Mouse (Mus musculus): ENCODE data around the gene Slc28a2. TPM values are rescaled to one million over a fixed set of nuclear protein-coding genes. Genes with fewer than 3 reads are reported as not detected.
"Not testable (repeated sequence)": the region's sequence is repeated elsewhere in the genome, so short reads cannot be mapped to it uniquely, and the experiment has no call there.

Slc28a2 gene
- 0.10 and 0.43 TPM in 2 replicates for polyA plus RNA-seq (2012; rRNA removed)

DNA sequence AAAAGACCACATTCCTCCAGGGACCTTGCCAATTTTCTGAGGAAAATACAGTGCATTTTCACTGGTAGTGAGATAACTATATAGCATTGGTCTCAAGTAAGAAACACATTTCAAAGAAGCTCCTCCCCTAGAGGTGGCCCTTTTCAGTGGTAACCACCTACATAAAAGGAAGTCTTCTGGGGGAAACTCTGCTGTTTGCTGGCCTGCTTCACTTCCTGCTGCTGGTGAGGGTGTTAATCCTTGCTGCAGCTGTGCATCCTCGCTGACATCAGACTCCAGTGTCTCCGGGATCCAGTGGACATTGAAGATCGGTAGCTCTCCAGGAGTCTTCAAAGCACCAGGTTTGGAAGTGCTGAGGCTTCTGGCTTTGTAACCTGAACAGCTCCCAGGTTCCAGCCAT lies at the start of gene Slc28a2:
TSS of gene Slc28a2 (plus strand) at position 278 of the 400 bp plus-strand sequence.
- H3K4me3 ChIP-seq (replicated peaks; ENCODE audit: insufficient read depth, low read depth, low read length); H3K27ac ChIP-seq (ENCODE audit: insufficient read depth, low read length); DNase-seq; H3K27me3 ChIP-seq (ENCODE audit: control insufficient read depth, insufficient read depth, low read length); H3K4me1 ChIP-seq (ENCODE audit: control insufficient read depth, insufficient read depth, low read length): not testable (repeated sequence)
- 55% methylated on average over 3 of the region's 3 CpGs for WGBS

- H3K27me3 ChIP-seq (ENCODE audit: control insufficient read depth, insufficient read depth, low read length), result no peaks in the 10 kb centered on the region
- peaks cover 6% of the 10 kb centered on the region; the same call in 1 of the 2 replicates for H3K4me1 ChIP-seq (ENCODE audit: control insufficient read depth, insufficient read depth, low read length)
- peak overlapping the region; percentile 81; the same call in 1 of the 2 replicates for H3K27ac ChIP-seq (ENCODE audit: insufficient read depth, low read length)
- 2% methylated on average over 28 of the region's 28 CpGs for WGBS
- DNase-seq, result peak; percentile 95 to 99
- peak overlapping the region; percentile 86 for H3K4me3 ChIP-seq (replicated peaks; ENCODE audit: insufficient read depth, low read depth, low read length)
- TF ChIP-seq POLR2A (IDR thresholded peaks at IDR 0.05; ENCODE audit: borderline replicate concordance, insufficient read depth, low read length), result peak; percentile 93; the same call in 1 of the 2 replicates
- no peak for TF ChIP-seq CTCF (IDR thresholded peaks at IDR 0.05; ENCODE audit: borderline replicate concordance, insufficient read depth, low read depth, low read length)
Observed at GRCm38 (mm10) chr2:122377215-122377674, 49.0 kb upstream of the Slc28a2 start.

DNA sequence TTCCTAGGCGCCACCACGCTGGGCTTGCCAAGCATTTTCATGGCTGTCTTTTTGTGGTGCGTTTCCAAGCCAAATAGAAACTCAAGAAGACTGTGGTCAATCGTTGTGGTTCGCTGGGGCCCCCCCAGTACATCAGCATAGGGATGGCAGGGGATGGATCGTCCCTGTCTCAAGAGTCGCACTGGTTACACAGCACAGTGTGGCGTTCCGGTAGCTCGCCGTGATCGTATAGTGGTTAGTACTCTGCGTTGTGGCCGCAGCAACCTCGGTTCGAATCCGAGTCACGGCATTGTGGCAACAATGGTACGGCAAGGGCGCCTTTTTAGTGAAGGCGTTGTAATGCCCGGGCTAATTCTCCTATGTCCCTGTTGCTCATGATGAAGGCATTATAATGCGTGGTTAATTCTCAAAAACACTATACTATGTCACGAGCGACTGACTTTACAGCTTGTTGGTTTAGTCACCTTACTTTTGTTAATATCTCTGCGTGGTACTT lies 48.5 kb upstream of the Slc28a2 start:
- peak overlapping the region; percentile 86 for H3K4me3 ChIP-seq (replicated peaks; ENCODE audit: insufficient read depth, low read depth, low read length)
- WGBS, result 1% methylated on average over 26 of the region's 26 CpGs
- TF ChIP-seq CTCF (IDR thresholded peaks at IDR 0.05; ENCODE audit: borderline replicate concordance, insufficient read depth, low read depth, low read length) (no peak), POLR2A (IDR thresholded peaks at IDR 0.05; ENCODE audit: borderline replicate concordance, insufficient read depth, low read length) (no peak)
- H3K4me1 ChIP-seq (ENCODE audit: control insufficient read depth, insufficient read depth, low read length), result peaks cover 6% of the 10 kb centered on the region; the same call in 1 of the 2 replicates
- peak overlapping the region; percentile 81 for H3K27ac ChIP-seq (ENCODE audit: insufficient read depth, low read length)
- no peaks in the 10 kb centered on the region for H3K27me3 ChIP-seq (ENCODE audit: control insufficient read depth, insufficient read depth, low read length)
- peak; percentile 78 to 82 for DNase-seq

- H3K27me3 ChIP-seq (ENCODE audit: control insufficient read depth, insufficient read depth, low read length), result no peaks in the 10 kb centered on the region
- H3K27ac ChIP-seq (ENCODE audit: insufficient read depth, low read length), result no peak overlapping the region
- WGBS, result 27% methylated on average over 8 of the region's 8 CpGs
- peak; percentile 48; the same call in 1 of the 2 replicates for TF ChIP-seq CTCF (IDR thresholded peaks at IDR 0.05; ENCODE audit: borderline replicate concordance, insufficient read depth, low read depth, low read length)
- no peak for TF ChIP-seq POLR2A (IDR thresholded peaks at IDR 0.05; ENCODE audit: borderline replicate concordance, insufficient read depth, low read length)
- H3K4me1 ChIP-seq (ENCODE audit: control insufficient read depth, insufficient read depth, low read length), result peaks cover 6% of the 10 kb centered on the region; the same call in 1 of the 2 replicates
- DNase-seq, result peak; percentile 49 to 75
- H3K4me3 ChIP-seq (replicated peaks; ENCODE audit: insufficient read depth, low read depth, low read length), result no peak overlapping the region
Observed at GRCm38 (mm10) chr2:122378421-122379291, 47.6 kb upstream of the Slc28a2 start.

- TF ChIP-seq CTCF (IDR thresholded peaks at IDR 0.05; ENCODE audit: borderline replicate concordance, insufficient read depth, low read depth, low read length), result no peak
- TF ChIP-seq POLR2A (IDR thresholded peaks at IDR 0.05; ENCODE audit: borderline replicate concordance, insufficient read depth, low read length), result no peak
- H3K4me1 ChIP-seq (ENCODE audit: control insufficient read depth, insufficient read depth, low read length), result peaks cover 6% of the 10 kb centered on the region; the same call in 1 of the 2 replicates
- no peak overlapping the region for H3K4me3 ChIP-seq (replicated peaks; ENCODE audit: insufficient read depth, low read depth, low read length)
- no peaks in the 10 kb centered on the region for H3K27me3 ChIP-seq (ENCODE audit: control insufficient read depth, insufficient read depth, low read length)
- peak in 1 of 2 experiments; percentile 5 for DNase-seq
- H3K27ac ChIP-seq (ENCODE audit: insufficient read depth, low read length), result no peak overlapping the region
- 64% methylated on average over 2 of the region's 2 CpGs for WGBS
Observed at GRCm38 (mm10) chr2:122379292-122379650, 47.0 kb upstream of the Slc28a2 start.

DNA sequence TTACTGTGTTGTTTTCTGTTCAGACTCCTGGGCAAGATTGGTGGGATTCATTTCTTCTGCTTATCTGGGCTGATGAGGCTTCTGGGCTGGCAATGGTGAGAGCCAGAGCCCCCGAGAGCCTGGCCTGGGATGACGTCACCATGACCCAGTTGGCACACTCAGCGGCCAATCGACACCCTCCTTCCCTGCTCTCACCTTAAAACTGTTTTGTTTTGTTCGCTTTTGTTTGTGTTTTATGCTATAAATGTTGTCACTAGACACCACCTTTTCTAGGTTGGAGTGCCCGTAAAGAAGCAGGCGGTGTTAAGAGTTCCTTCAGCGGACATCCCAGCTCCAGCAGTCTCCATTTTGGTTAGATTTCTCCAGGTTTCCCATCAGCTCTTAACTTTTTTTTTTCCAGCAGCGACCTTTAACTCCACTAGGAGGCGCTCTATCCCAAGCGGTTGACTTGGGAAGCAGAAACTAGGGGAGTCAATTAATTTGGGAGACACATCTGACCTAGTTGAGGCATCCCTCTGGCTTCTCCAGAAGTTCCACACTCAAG lies 45.4 kb upstream of the Slc28a2 start:
- Histone ChIP-seq H3K4me1 (ENCODE audit: control insufficient read depth, insufficient read depth, low read length) (peaks cover 6% of the 10 kb centered on the region; the same call in 1 of the 2 replicates), H3K27me3 (ENCODE audit: control insufficient read depth, insufficient read depth, low read length) (no peaks in the 10 kb centered on the region), H3K4me3 (replicated peaks; ENCODE audit: insufficient read depth, low read depth, low read length) (peak overlapping the region; percentile 57), H3K27ac (ENCODE audit: insufficient read depth, low read length) (no peak overlapping the region; the same call in 1 of the 2 replicates)
- WGBS, result 5% methylated on average over 11 of the region's 11 CpGs
- TF ChIP-seq CTCF (IDR thresholded peaks at IDR 0.05; ENCODE audit: borderline replicate concordance, insufficient read depth, low read depth, low read length) (peak; percentile 56; the same call in 1 of the 2 replicates), POLR2A (IDR thresholded peaks at IDR 0.05; ENCODE audit: borderline replicate concordance, insufficient read depth, low read length) (no peak)
- peak; percentile 75 for DNase-seq

GRCm38 (mm10) chr2:122381329-122382103 lies 44.8 kb upstream of the Slc28a2 start:
- TF ChIP-seq POLR2A (IDR thresholded peaks at IDR 0.05; ENCODE audit: borderline replicate concordance, insufficient read depth, low read length) (no peak), CTCF (IDR thresholded peaks at IDR 0.05; ENCODE audit: borderline replicate concordance, insufficient read depth, low read depth, low read length) (no peak)
- Histone ChIP-seq H3K27ac (ENCODE audit: insufficient read depth, low read length) (no peak overlapping the region), H3K4me1 (ENCODE audit: control insufficient read depth, insufficient read depth, low read length) (peaks cover 6% of the 10 kb centered on the region; the same call in 1 of the 2 replicates), H3K27me3 (ENCODE audit: control insufficient read depth, insufficient read depth, low read length) (no peaks in the 10 kb centered on the region), H3K4me3 (replicated peaks; ENCODE audit: insufficient read depth, low read depth, low read length) (no peak overlapping the region)
- peak in 1 of 2 experiments; percentile 9 for DNase-seq
- 78% methylated on average over 16 of the region's 16 CpGs for WGBS

All from cerebellum, adult 2 months (tissue).